Comparison of ENCODE assay signal across 21 mouse cellular contexts in the genomic region with DNA sequence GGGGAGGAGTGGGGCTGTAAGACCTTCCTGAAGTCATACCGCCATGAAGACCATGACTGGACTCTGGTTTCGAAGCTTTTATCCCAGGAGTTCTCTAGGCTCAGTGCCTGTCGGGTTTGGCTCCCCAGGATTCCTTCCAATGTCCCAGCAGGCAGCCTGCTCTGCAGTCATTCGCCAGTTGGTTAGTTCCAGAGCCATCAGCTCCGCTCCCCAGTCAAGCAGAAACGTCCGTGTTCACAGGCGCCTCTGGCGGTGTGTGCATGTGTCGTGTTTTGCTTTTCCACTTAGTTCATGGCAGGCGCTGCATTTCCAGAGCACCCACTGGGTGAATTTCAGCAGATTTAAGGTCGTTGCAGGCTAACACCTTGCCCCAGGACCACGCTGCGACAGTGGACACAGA. TPM values are rescaled to one million over a fixed set of nuclear protein-coding genes. Genes with fewer than 3 reads are reported as not detected.
DNase-seq lines count a peak whose midpoint lies in the region; ATAC-seq and TF ChIP-seq lines count a peak whose summit lies in the region.
"Had no signal": no experiment of that assay in that cellular context is flagged by ENCODE, and none has a peak within 500 bp of the region (broad histone marks: within the 10 kb centered on the region; RNA-seq: fewer than 3 reads in every experiment).

No protein-coding gene starts in this region.

- no peak for TF ChIP-seq CTCF in lung, adult 2 months (IDR thresholded peaks at IDR 0.05; ENCODE audit: insufficient read depth, low read length)

- no peaks in the 10 kb centered on the region for H3K9me3 ChIP-seq in forebrain, embryonic 13.5 days (replicated peaks)
- no peaks in the 10 kb centered on the region for H3K9me3 ChIP-seq in forebrain, embryonic 11.5 days (ENCODE audit: control insufficient read depth, low read length)
- H3K9me3 ChIP-seq: embryonic facial prominence, embryonic 15.5 days; hindbrain, embryonic 12.5 days; liver, embryonic 13.5 days; midbrain, embryonic 12.5 days had no signal

- no peak for DNase-seq in forebrain, embryonic 11.5 days (ENCODE audit: low spot score)
- DNase-seq in layer of hippocampus, postnatal 14 days (ENCODE audit: low spot score in 2 of 2), result peak; percentile 55 to 72
- no peak for DNase-seq in layer of hippocampus, adult 11-12 months (ENCODE audit: low spot score)
- peak; percentile 47 to 56 for DNase-seq in cerebellum, adult 18-20 months
- DNase-seq in cerebellum, postnatal 25 days, result peak; percentile 63 to 64
- DNase-seq in kidney, adult 8-10 months, result no peak
- DNase-seq in lung, adult 2 months, result no peak
- DNase-seq: adrenal gland, adult 8-10 months; embryo, embryonic 11 days; gastrocnemius, postnatal 10 days; kidney, postnatal 10 days; liver, embryonic 13.5 days; right cerebral cortex, postnatal 25 days; thymus, postnatal 14 days had no signal

- H3K4me3 ChIP-seq in forebrain, embryonic 13.5 days, result no peak overlapping the region
- no peak overlapping the region for H3K4me3 ChIP-seq in forebrain, embryonic 11.5 days (ENCODE audit: low read depth, low read length)
- no peak overlapping the region for H3K4me3 ChIP-seq in lung, adult 2 months (replicated peaks; ENCODE audit: extremely low read depth, low read depth, low read length)
- H3K4me3 ChIP-seq: embryonic facial prominence, embryonic 15.5 days; hindbrain, embryonic 12.5 days; liver, embryonic 13.5 days; midbrain, embryonic 12.5 days; myocyte had no signal

- peaks cover 4% of the 10 kb centered on the region; the same call in 1 of the 2 replicates for H3K36me3 ChIP-seq in forebrain, embryonic 13.5 days (ENCODE audit: poor library complexity, severe bottlenecking)
- no peaks in the 10 kb centered on the region for H3K36me3 ChIP-seq in forebrain, embryonic 11.5 days (ENCODE audit: control insufficient read depth, insufficient read depth, low read length)
- H3K36me3 ChIP-seq: embryonic facial prominence, embryonic 15.5 days; hindbrain, embryonic 12.5 days; liver, embryonic 13.5 days; midbrain, embryonic 12.5 days had no signal

- ATAC-seq in forebrain, embryonic 13.5 days, result no peak
- ATAC-seq in forebrain, embryonic 11.5 days (replicated peaks; ENCODE audit: low FRiP score), result no peak
- ATAC-seq: intestine, postnatal 0 days had no signal

- peaks cover 25% of the 10 kb centered on the region for H3K4me1 ChIP-seq in forebrain, embryonic 13.5 days
- H3K4me1 ChIP-seq in forebrain, embryonic 11.5 days (replicated peaks; ENCODE audit: control insufficient read depth, insufficient read depth, low read length), result no peaks in the 10 kb centered on the region
- no peaks in the 10 kb centered on the region for H3K4me1 ChIP-seq in lung, adult 2 months (ENCODE audit: control insufficient read depth, insufficient read depth, low read length)
- H3K4me1 ChIP-seq: embryonic facial prominence, embryonic 15.5 days; liver, embryonic 13.5 days had no signal

- peak overlapping the region; percentile 32; the same call in 1 of the 2 replicates for H3K27ac ChIP-seq in forebrain, embryonic 13.5 days
- H3K27ac ChIP-seq in forebrain, embryonic 11.5 days (ENCODE audit: low read depth, low read length), result no peak overlapping the region
- H3K27ac ChIP-seq: embryonic facial prominence, embryonic 15.5 days; hindbrain, embryonic 12.5 days; liver, embryonic 13.5 days; midbrain, embryonic 12.5 days; stomach, postnatal 0 days had no signal

- 62% methylated on average over 14 of the region's 14 CpGs for WGBS in forebrain, embryonic 13.5 days
- 61% methylated on average over 14 of the region's 14 CpGs for WGBS in forebrain, embryonic 11.5 days
- WGBS in lung, adult 2 months, result 67% methylated on average over 14 of the region's 14 CpGs

- no peak overlapping the region for H3K4me2 ChIP-seq in forebrain, embryonic 13.5 days
- no peak overlapping the region for H3K4me2 ChIP-seq in forebrain, embryonic 11.5 days (ENCODE audit: low read depth, low read length, severe bottlenecking)
- H3K4me2 ChIP-seq: embryonic facial prominence, embryonic 15.5 days; hindbrain, embryonic 12.5 days; liver, embryonic 13.5 days; midbrain, embryonic 12.5 days had no signal

- H3K27me3 ChIP-seq in forebrain, embryonic 13.5 days, result no peaks in the 10 kb centered on the region
- H3K27me3 ChIP-seq in forebrain, embryonic 11.5 days (ENCODE audit: control insufficient read depth, insufficient read depth, low read length), result no peaks in the 10 kb centered on the region
- H3K27me3 ChIP-seq: embryonic facial prominence, embryonic 15.5 days; hindbrain, embryonic 12.5 days; liver, embryonic 13.5 days; midbrain, embryonic 12.5 days had no signal

- no peak overlapping the region for H3K9ac ChIP-seq in forebrain, embryonic 13.5 days
- H3K9ac ChIP-seq in forebrain, embryonic 11.5 days (ENCODE audit: low read length), result no peak overlapping the region
- H3K9ac ChIP-seq: embryonic facial prominence, embryonic 15.5 days; hindbrain, embryonic 12.5 days; liver, embryonic 13.5 days; midbrain, embryonic 12.5 days had no signal

- no peak for TF ChIP-seq POLR2A in lung, adult 2 months (IDR thresholded peaks at IDR 0.05; ENCODE audit: borderline replicate concordance, extremely low read depth, low read depth, low read length)

RNA-seq across cellular contexts. Expression of a gene that starts 31.9 kb away (rescaled TPM):
- polyA plus RNA-seq in forebrain, embryonic 13.5 days (2015; fragmentation: Nextera tagmentation; extraction: Ambion mirVana), result 9.6 and 13.6 TPM in 2 replicates
- 3.4 and 5.4 TPM in 2 replicates for polyA plus RNA-seq in forebrain, embryonic 11.5 days (2014; fragmentation: Nextera tagmentation; extraction: Ambion mirVana)
- 10 to 100 TPM; 73.7 to 75.4 TPM for total RNA-seq in layer of hippocampus, postnatal 14 days (2021)
- 0.35 and 0.38 TPM in 2 replicates for polyA plus RNA-seq in lung, adult 2 months (2012; rRNA removed)
- polyA plus RNA-seq: liver, embryonic 13.5 days; myocyte had no signal

RNA-seq across cellular contexts. Expression of a gene that starts 58.9 kb away (rescaled TPM):
- polyA plus RNA-seq in forebrain, embryonic 13.5 days (2015; fragmentation: Nextera tagmentation; extraction: Ambion mirVana), result 3.0 and 5.6 TPM in 2 replicates
- 1.5 and 3.4 TPM in 2 replicates for polyA plus RNA-seq in forebrain, embryonic 11.5 days (2014; fragmentation: Nextera tagmentation; extraction: Ambion mirVana)
- total RNA-seq in layer of hippocampus, postnatal 14 days (2021), result 1 to 10 TPM; 7.8 to 8.3 TPM
- polyA plus RNA-seq in lung, adult 2 months (2012; rRNA removed), result 8.5 and 8.8 TPM in 2 replicates

Comparison
In these comparisons a context has a peak if more than half of its experiments do, and no peak if none do; other contexts are left out.
1. DNase-seq: peak in layer of hippocampus, postnatal 14 days (2 of 2), cerebellum, adult 18-20 months (2 of 2) and cerebellum, postnatal 25 days (2 of 2); none in forebrain, embryonic 11.5 days (single experiment), layer of hippocampus, adult 11-12 months (single experiment), kidney, adult 8-10 months (0 of 2) and lung, adult 2 months (single experiment).